Mouse (Mus musculus): ENCODE results near the gene Gm6502. TPM values are rescaled to one million over a fixed set of nuclear protein-coding genes. Genes with fewer than 3 reads are reported as not detected.
"Not testable (repeated sequence)": the region's sequence is repeated elsewhere in the genome, so short reads cannot be mapped to it uniquely, and the experiment has no call there.

Gm6502 gene
- polyA plus RNA-seq (2012; ENCODE audit: insufficient read depth, insufficient read length, low replicate concordance, missing spikeins), result not detected in 2 replicates

DNA sequence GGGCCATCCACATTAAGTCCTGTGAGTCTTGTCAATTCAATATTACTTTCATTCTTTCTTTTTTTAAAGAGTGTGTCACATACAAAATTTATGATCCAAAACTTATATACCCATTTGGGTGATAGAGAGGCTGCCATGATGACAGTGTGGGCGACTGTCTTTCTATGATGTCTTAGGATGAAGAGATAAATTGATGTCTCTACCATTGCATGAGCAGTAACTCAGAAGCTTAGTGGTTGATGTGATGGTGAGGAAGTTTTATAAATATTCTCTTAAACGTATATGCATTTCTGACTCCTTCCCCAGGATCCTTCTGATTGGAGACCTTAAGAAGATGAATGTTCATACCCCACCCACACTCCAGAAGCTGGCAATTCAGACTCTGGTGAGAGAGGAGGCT lies at the start of gene Gm6502:
TSS of gene Gm6502 (plus strand) at position 301 of the 400 bp plus-strand sequence.
- WGBS, result no CpG with 5 or more reads among the region's 2 CpGs
- H3K27ac ChIP-seq (ENCODE audit: insufficient read depth, low read depth, low read length); H3K4me3 ChIP-seq (ENCODE audit: insufficient read depth, low read depth, low read length); H3K4me1 ChIP-seq (ENCODE audit: control insufficient read depth, insufficient read depth, low read length): not testable (repeated sequence)

DNA sequence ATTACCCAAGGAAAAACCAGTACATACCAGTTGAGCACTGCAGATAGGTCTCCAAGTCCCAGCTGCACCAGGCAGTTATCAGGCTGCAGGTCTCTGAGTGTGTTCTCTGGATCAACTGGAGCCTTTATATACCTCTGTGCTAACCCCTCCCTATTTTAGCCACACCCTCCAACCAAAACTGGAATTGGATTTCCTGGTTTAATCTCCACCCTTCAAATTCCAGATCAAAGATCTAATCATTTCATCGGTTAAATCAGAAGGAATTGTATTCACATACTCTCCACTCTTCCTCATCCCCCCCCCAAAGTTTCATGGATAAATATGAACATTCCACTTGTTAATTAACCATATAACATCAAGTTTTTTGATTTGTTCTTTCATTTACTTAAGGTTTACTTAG lies 7.5 kb upstream of the Gm6502 start, which contains the start of gene A430089I19Rik:
TSS of gene A430089I19Rik (minus strand) at position 101 of the 400 bp plus-strand sequence.
- WGBS, result 97% methylated on average over 1 of the region's 1 CpGs
- H3K27ac ChIP-seq (ENCODE audit: insufficient read depth, low read depth, low read length); H3K4me1 ChIP-seq (ENCODE audit: control insufficient read depth, insufficient read depth, low read length); H3K4me3 ChIP-seq (ENCODE audit: insufficient read depth, low read depth, low read length): not testable (repeated sequence)

DNA sequence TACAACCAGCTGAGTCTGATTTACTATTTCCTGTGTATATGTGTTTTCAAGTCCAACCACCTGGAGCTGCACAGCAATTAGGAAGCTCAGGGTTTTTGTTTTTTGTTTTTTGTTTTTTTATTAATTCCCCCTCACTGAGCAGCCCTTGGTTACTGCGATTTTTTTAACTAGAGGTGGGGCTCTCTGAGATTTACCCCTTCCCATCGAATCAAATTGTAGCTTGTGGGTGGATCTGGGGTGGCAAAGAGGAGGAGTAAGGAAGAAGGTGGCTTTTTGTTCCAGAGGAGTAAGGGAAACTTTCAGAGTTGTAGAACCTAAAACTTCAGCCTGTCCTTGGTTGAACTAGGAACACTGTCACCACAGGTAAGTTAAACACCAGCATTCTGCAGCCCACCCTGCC lies 25.2 kb downstream of the Gm6502 start, which contains the start of gene AA792892:
TSS of gene AA792892 (plus strand) at position 301 of the 400 bp plus-strand sequence.
- H3K4me3 ChIP-seq (ENCODE audit: insufficient read depth, low read depth, low read length); H3K4me1 ChIP-seq (ENCODE audit: control insufficient read depth, insufficient read depth, low read length); H3K27ac ChIP-seq (ENCODE audit: insufficient read depth, low read depth, low read length): not testable (repeated sequence)
- no CpG with 5 or more reads among the region's 2 CpGs for WGBS

Other genes with a start within 250 kb of the Gm6502 start
- gene BC061212, start 243.9 kb upstream of the Gm6502 start, polyA plus RNA-seq (2012; ENCODE audit: insufficient read depth, insufficient read length, low replicate concordance, missing spikeins), result not detected in 2 replicates
- gene Gm6351, start 238.1 kb upstream of the Gm6502 start, polyA plus RNA-seq (2012; ENCODE audit: insufficient read depth, insufficient read length, low replicate concordance, missing spikeins), result not detected in 2 replicates
- not detected in 2 replicates for gene Gm3106, start 96.4 kb upstream of the Gm6502 start, polyA plus RNA-seq (2012; ENCODE audit: insufficient read depth, insufficient read length, low replicate concordance, missing spikeins)
- not detected in 2 replicates for gene A430089I19Rik, start 7.6 kb upstream of the Gm6502 start, polyA plus RNA-seq (2012; ENCODE audit: insufficient read depth, insufficient read length, low replicate concordance, missing spikeins)
- gene AA792892, start 25.3 kb downstream of the Gm6502 start, polyA plus RNA-seq (2012; ENCODE audit: insufficient read depth, insufficient read length, low replicate concordance, missing spikeins), result not detected in 2 replicates
- gene Gm7682, start 131.3 kb downstream of the Gm6502 start, polyA plus RNA-seq (2012; ENCODE audit: insufficient read depth, insufficient read length, low replicate concordance, missing spikeins), result not detected in 2 replicates
- not detected in 2 replicates for gene Gm3139, start 211.9 kb downstream of the Gm6502 start, polyA plus RNA-seq (2012; ENCODE audit: insufficient read depth, insufficient read length, low replicate concordance, missing spikeins)